Mouse (Mus musculus): Measurements from ENCODE around the gene Ssxb3. TPM values are rescaled to one million over a fixed set of nuclear protein-coding genes. Genes with fewer than 3 reads are reported as not detected.
"Not testable (repeated sequence)": the region's sequence is repeated elsewhere in the genome, so short reads cannot be mapped to it uniquely, and the experiment has no call there.

Ssxb3 gene
- total RNA-seq (2017): not detected in 2 replicates

DNA sequence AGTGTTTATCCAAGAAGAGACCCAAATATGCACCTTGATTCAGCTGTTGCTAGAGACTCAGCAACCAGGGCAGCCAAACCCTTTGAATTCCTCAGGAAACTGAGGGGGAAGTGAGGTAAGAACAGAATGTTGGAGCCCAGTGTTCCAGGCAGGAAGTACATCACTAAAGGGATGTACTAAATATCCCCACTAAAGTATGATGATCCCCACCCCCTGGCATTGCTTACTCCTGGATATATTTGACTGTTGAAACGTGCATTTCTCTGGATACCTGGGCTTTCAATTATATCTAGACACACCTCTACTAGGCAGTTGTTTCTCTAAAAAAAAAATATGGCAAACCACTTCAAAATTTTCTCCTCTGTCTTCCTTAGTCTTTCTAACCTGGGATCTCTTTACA, at the start of gene Ssxb3:
Gene Ssxb3 (minus strand): TSS at position 101 of the 400 bp plus-strand sequence.
- not testable (repeated sequence) for ATAC-seq (replicated peaks; ENCODE audit: low read depth, poor library complexity, severe bottlenecking)

DNA sequence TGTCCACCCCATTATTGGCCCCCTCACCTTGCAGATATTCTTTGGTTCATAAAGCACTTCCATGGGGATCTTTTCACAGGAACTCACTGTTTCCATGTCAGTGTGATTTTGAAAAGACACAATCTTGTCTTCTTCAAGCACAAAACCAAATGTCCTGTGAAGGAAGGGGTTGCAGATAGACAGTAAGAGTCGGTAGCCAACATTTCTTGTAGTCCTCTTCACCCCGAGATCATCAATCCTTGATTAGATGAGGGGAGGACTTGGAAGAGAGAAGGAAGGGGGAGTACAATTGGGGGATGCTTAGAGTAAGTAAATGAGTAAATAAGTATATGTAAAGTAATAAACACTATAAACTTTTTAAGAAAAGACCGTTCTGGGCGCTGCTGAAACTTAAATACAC, 43.5 kb downstream of the Ssxb3 start, which contains the start of gene Ssxb6:
Gene Ssxb6 (minus strand): TSS at position 101 of the 400 bp plus-strand sequence.
- not testable (repeated sequence) for ATAC-seq (replicated peaks; ENCODE audit: low read depth, poor library complexity, severe bottlenecking)

Other genes starting within 250 kb of the Ssxb3 start
- gene Ssxb9, start 224.8 kb downstream of the Ssxb3 start, total RNA-seq (2017): not detected in 2 replicates
- not detected in 2 replicates for gene Ssxb1, start 178.5 kb downstream of the Ssxb3 start, total RNA-seq (2017)
- gene Ssxb2, start 130.1 kb downstream of the Ssxb3 start, total RNA-seq (2017): not detected in 2 replicates
- gene Gm14459, start 66.9 kb downstream of the Ssxb3 start, total RNA-seq (2017): not detected in 2 replicates
- gene Ssxb6, start 43.6 kb downstream of the Ssxb3 start, total RNA-seq (2017): not detected in 2 replicates
- not detected in 2 replicates for gene Ssxb8, start 99.0 kb upstream of the Ssxb3 start, total RNA-seq (2017)
- not detected in 2 replicates for gene Ssx9, start 156.6 kb upstream of the Ssxb3 start, total RNA-seq (2017)
- gene Ssxb5, start 211.9 kb upstream of the Ssxb3 start, total RNA-seq (2017): not detected in 2 replicates